Mouse (Mus musculus) neural tube, embryonic 15.5 days (tissue): Measurements from ENCODE around the gene 4430402I18Rik. TPM values are rescaled to one million over a fixed set of nuclear protein-coding genes. Genes with fewer than 3 reads are reported as not detected.

Source experiments
- ATAC-seq: fragments of 200-750 bp; cut with Nextera tagmentation; 2 replicates; pipeline ENCODE4 v1.8.0; 2017; ENCODE audit warnings: mild to moderate bottlenecking, moderate TSS enrichment, moderate library complexity; ENCODE audit not compliant: low FRiP score
- H3K27ac ChIP-seq: fragments of 300-500 bp; sonication (generic); replicated peaks from 2 replicates; pipeline ENCODE4 v1.5.1; 2015; ENCODE audit warnings: mild to moderate bottlenecking, inconsistent platforms
- H3K27me3 ChIP-seq: fragments of 300-500 bp; sonication (generic); replicated peaks from 2 replicates; pipeline ENCODE4 v1.6.1; 2015; ENCODE audit warnings: inconsistent platforms
- H3K36me3 ChIP-seq: fragments of 300-500 bp; sonication (generic); 2 replicates; pipeline ENCODE4 v1.6.1; 2015; ENCODE audit warnings: inconsistent platforms
- H3K4me1 ChIP-seq: fragments of 300-500 bp; sonication (generic); 2 replicates; pipeline ENCODE4 v1.6.1; 2015; ENCODE audit warnings: inconsistent platforms
- H3K4me2 ChIP-seq: fragments of 300-500 bp; sonication (generic); 2 replicates; pipeline ENCODE4 v1.6.1; 2015; ENCODE audit warnings: inconsistent platforms, mild to moderate bottlenecking, moderate library complexity
- H3K4me3 ChIP-seq: fragments of 300-500 bp; sonication (generic); replicated peaks from 2 replicates; pipeline ENCODE4 v1.5.1; 2015; ENCODE audit warnings: mild to moderate bottlenecking, inconsistent platforms
- H3K9ac ChIP-seq: fragments of 300-500 bp; sonication (generic); replicated peaks from 2 replicates; pipeline ENCODE4 v1.6.1; 2015; ENCODE audit warnings: mild to moderate bottlenecking, inconsistent platforms
- H3K9me3 ChIP-seq: fragments of 300-500 bp; sonication (generic); replicated peaks from 2 replicates; pipeline ENCODE4 v1.6.1; 2016; ENCODE audit warnings: inconsistent platforms
- WGBS: fragments of 180-500 bp; shearing (Covaris S2); methylation state at CpG from one replicate; pipeline ENCODE4 v1.1.7; 2015; ENCODE audit warnings: mixed read lengths; 5-methylcytosine and 5-hydroxymethylcytosine counted together
- polyA plus RNA-seq: library from polyadenylated mRNA; unstranded; fragments of >200 nt; fragmentation: Nextera tagmentation; extraction: Ambion mirVana; gene quantifications from 2 replicates; pipeline ENCODE4 v1.2.1, GENCODE M21; 2015

The 4430402I18Rik gene
- polyA plus RNA-seq, 1 experiment from 2014 or later = 0.78 TPM

- ATAC-seq = no peak
Observed at GRCm38 (mm10) chr19:28891864-28892263, 75.7 kb downstream of the 4430402I18Rik start.

GRCm38 (mm10) chr19:28891238-28891637, 76.4 kb downstream of the 4430402I18Rik start:
- no peak for ATAC-seq
- Histone ChIP-seq H3K9me3 (no peaks in the 10 kb centered on the region), H3K27ac (no peak overlapping the region), H3K27me3 (no peaks in the 10 kb centered on the region), H3K4me1 (peaks cover 4% of the 10 kb centered on the region; the same call in 1 of the 2 replicates), H3K36me3 (no peaks in the 10 kb centered on the region), H3K4me2 (no peak overlapping the region), H3K9ac (no peak overlapping the region), H3K4me3 (no peak overlapping the region)
- 68% methylated on average over 5 of the region's 5 CpGs for WGBS

More at GRCm38 (mm10) chr19:28891864-28892263, 75.7 kb downstream of the 4430402I18Rik start:
- Histone ChIP-seq H3K9me3 (no peaks in the 10 kb centered on the region), H3K27ac (no peak overlapping the region), H3K4me2 (no peak overlapping the region), H3K4me1 (peaks cover 6% of the 10 kb centered on the region; the same call in 1 of the 2 replicates), H3K27me3 (no peaks in the 10 kb centered on the region), H3K36me3 (no peaks in the 10 kb centered on the region), H3K4me3 (no peak overlapping the region), H3K9ac (no peak overlapping the region)
- 66% methylated on average over 1 of the region's 1 CpGs for WGBS

- no peaks in the 10 kb centered on the region for H3K27me3 ChIP-seq
- no peak overlapping the region for H3K9ac ChIP-seq
- H3K4me2 ChIP-seq = no peak overlapping the region
- H3K27ac ChIP-seq = no peak overlapping the region
- H3K36me3 ChIP-seq = no peaks in the 10 kb centered on the region
- no peak for ATAC-seq
- H3K9me3 ChIP-seq = no peaks in the 10 kb centered on the region
- peaks cover 4% of the 10 kb centered on the region; the same call in 1 of the 2 replicates for H3K4me1 ChIP-seq
- 74% methylated on average over 2 of the region's 3 CpGs for WGBS
- H3K4me3 ChIP-seq = no peak overlapping the region
Observed at GRCm38 (mm10) chr19:28889251-28889650, 78.3 kb downstream of the 4430402I18Rik start.

GRCm38 (mm10) chr19:28888496-28888895, 79.1 kb downstream of the 4430402I18Rik start:
- no peaks in the 10 kb centered on the region for H3K27me3 ChIP-seq
- H3K36me3 ChIP-seq = 0 out of 2 replicates have a peak, but pooled peaks cover 2% of the 10 kb centered on the region
- H3K4me2 ChIP-seq = no peak overlapping the region
- H3K4me3 ChIP-seq = no peak overlapping the region
- no peak for ATAC-seq
- H3K9ac ChIP-seq = no peak overlapping the region
- no peaks in the 10 kb centered on the region for H3K9me3 ChIP-seq
- no peak overlapping the region for H3K27ac ChIP-seq
- peaks cover 4% of the 10 kb centered on the region; the same call in 1 of the 2 replicates for H3K4me1 ChIP-seq
- 55% methylated on average over 1 of the region's 1 CpGs for WGBS

- H3K4me2 ChIP-seq = no peak overlapping the region
- H3K36me3 ChIP-seq = 0 out of 2 replicates have a peak, but pooled peaks cover 2% of the 10 kb centered on the region
- H3K27me3 ChIP-seq = no peaks in the 10 kb centered on the region
- 59% methylated on average over 1 of the region's 1 CpGs for WGBS
- no peaks in the 10 kb centered on the region for H3K9me3 ChIP-seq
- no peak overlapping the region for H3K9ac ChIP-seq
- no peak overlapping the region for H3K4me3 ChIP-seq
- no peaks in the 10 kb centered on the region for H3K4me1 ChIP-seq
- no peak overlapping the region for H3K27ac ChIP-seq
- ATAC-seq = no peak
Observed at GRCm38 (mm10) chr19:28883126-28883525, 84.5 kb downstream of the 4430402I18Rik start.

- no peak overlapping the region for H3K9ac ChIP-seq
- 94% methylated on average over 2 of the region's 2 CpGs for WGBS
- no peaks in the 10 kb centered on the region for H3K4me1 ChIP-seq
- H3K4me2 ChIP-seq = no peak overlapping the region
- no peak overlapping the region for H3K27ac ChIP-seq
- 0 out of 2 replicates have a peak, but pooled peaks cover 2% of the 10 kb centered on the region for H3K36me3 ChIP-seq
- no peaks in the 10 kb centered on the region for H3K9me3 ChIP-seq
- H3K27me3 ChIP-seq = no peaks in the 10 kb centered on the region
- H3K4me3 ChIP-seq = no peak overlapping the region
- ATAC-seq = no peak
Observed at GRCm38 (mm10) chr19:28879476-28879875, 88.1 kb downstream of the 4430402I18Rik start.

GRCm38 (mm10) chr19:28870351-28870750, 97.2 kb downstream of the 4430402I18Rik start:
- Histone ChIP-seq H3K36me3 (0 out of 2 replicates have a peak, but pooled peaks cover 3% of the 10 kb centered on the region), H3K9me3 (no peaks in the 10 kb centered on the region), H3K4me1 (peaks cover 9% of the 10 kb centered on the region; the same call in 1 of the 2 replicates), H3K27me3 (no peaks in the 10 kb centered on the region), H3K9ac (no peak overlapping the region), H3K4me3 (no peak overlapping the region), H3K4me2 (no peak overlapping the region), H3K27ac (no peak overlapping the region)
- WGBS = 86% methylated on average over 1 of the region's 2 CpGs
- ATAC-seq = no peak

GRCm38 (mm10) chr19:28869251-28869855, 98.2 kb downstream of the 4430402I18Rik start:
- H3K9me3 ChIP-seq = no peaks in the 10 kb centered on the region
- H3K27me3 ChIP-seq = no peaks in the 10 kb centered on the region
- no peak for ATAC-seq
- no peak overlapping the region for H3K4me2 ChIP-seq
- H3K4me3 ChIP-seq = no peak overlapping the region
- H3K9ac ChIP-seq = no peak overlapping the region
- 0 out of 2 replicates have a peak, but pooled peaks cover 3% of the 10 kb centered on the region for H3K36me3 ChIP-seq
- H3K4me1 ChIP-seq = peaks cover 9% of the 10 kb centered on the region; the same call in 1 of the 2 replicates
- 89% methylated on average over 6 of the region's 6 CpGs for WGBS
- H3K27ac ChIP-seq = no peak overlapping the region

- Histone ChIP-seq H3K27me3 (no peaks in the 10 kb centered on the region), H3K4me1 (peaks cover 9% of the 10 kb centered on the region; the same call in 1 of the 2 replicates), H3K9me3 (no peaks in the 10 kb centered on the region), H3K9ac (no peak overlapping the region), H3K27ac (peak overlapping the region; percentile 68; the same call in 1 of the 2 replicates), H3K36me3 (0 out of 2 replicates have a peak, but pooled peaks cover 3% of the 10 kb centered on the region), H3K4me2 (no peak overlapping the region), H3K4me3 (no peak overlapping the region)
- peak; percentile 68; the same call in 1 of the 2 replicates for ATAC-seq
- 32% methylated on average over 1 of the region's 1 CpGs for WGBS
Observed at GRCm38 (mm10) chr19:28865501-28865900, 102.1 kb downstream of the 4430402I18Rik start.

- H3K9me3 ChIP-seq = no peaks in the 10 kb centered on the region
- WGBS = 36% methylated on average over 6 of the region's 6 CpGs
- H3K4me1 ChIP-seq = peaks cover 9% of the 10 kb centered on the region; the same call in 1 of the 2 replicates
- no peak overlapping the region for H3K4me3 ChIP-seq
- H3K27me3 ChIP-seq = no peaks in the 10 kb centered on the region
- H3K27ac ChIP-seq = no peak overlapping the region
- H3K4me2 ChIP-seq = no peak overlapping the region
- H3K9ac ChIP-seq = no peak overlapping the region
- H3K36me3 ChIP-seq = 0 out of 2 replicates have a peak, but pooled peaks cover 3% of the 10 kb centered on the region
- peak; percentile 38; the same call in 1 of the 2 replicates for ATAC-seq
Observed at GRCm38 (mm10) chr19:28864981-28865380, 102.6 kb downstream of the 4430402I18Rik start.

GRCm38 (mm10) chr19:28863626-28864025, 104.0 kb downstream of the 4430402I18Rik start:
- peaks cover 9% of the 10 kb centered on the region; the same call in 1 of the 2 replicates for H3K4me1 ChIP-seq
- ATAC-seq = no peak

GRCm38 (mm10) chr19:28860246-28860645, 107.4 kb downstream of the 4430402I18Rik start:
- Histone ChIP-seq H3K4me3 (no peak overlapping the region), H3K36me3 (no peaks in the 10 kb centered on the region), H3K4me1 (no peaks in the 10 kb centered on the region), H3K4me2 (no peak overlapping the region), H3K27me3 (no peaks in the 10 kb centered on the region), H3K27ac (no peak overlapping the region), H3K9ac (no peak overlapping the region), H3K9me3 (no peaks in the 10 kb centered on the region)
- ATAC-seq = no peak
- 92% methylated on average over 2 of the region's 2 CpGs for WGBS

More at GRCm38 (mm10) chr19:28863626-28864025, 104.0 kb downstream of the 4430402I18Rik start:
- H3K9me3 ChIP-seq = no peaks in the 10 kb centered on the region
- no peak overlapping the region for H3K4me3 ChIP-seq
- 0 out of 2 replicates have a peak, but pooled peaks cover 3% of the 10 kb centered on the region for H3K36me3 ChIP-seq
- no peak overlapping the region for H3K4me2 ChIP-seq
- 92% methylated on average over 10 of the region's 10 CpGs for WGBS
- no peak overlapping the region for H3K27ac ChIP-seq
- no peak overlapping the region for H3K9ac ChIP-seq
- H3K27me3 ChIP-seq = no peaks in the 10 kb centered on the region
